Mouse (Mus musculus): Measurements from ENCODE around the gene Rassf7.

Gene Rassf7

DNA sequence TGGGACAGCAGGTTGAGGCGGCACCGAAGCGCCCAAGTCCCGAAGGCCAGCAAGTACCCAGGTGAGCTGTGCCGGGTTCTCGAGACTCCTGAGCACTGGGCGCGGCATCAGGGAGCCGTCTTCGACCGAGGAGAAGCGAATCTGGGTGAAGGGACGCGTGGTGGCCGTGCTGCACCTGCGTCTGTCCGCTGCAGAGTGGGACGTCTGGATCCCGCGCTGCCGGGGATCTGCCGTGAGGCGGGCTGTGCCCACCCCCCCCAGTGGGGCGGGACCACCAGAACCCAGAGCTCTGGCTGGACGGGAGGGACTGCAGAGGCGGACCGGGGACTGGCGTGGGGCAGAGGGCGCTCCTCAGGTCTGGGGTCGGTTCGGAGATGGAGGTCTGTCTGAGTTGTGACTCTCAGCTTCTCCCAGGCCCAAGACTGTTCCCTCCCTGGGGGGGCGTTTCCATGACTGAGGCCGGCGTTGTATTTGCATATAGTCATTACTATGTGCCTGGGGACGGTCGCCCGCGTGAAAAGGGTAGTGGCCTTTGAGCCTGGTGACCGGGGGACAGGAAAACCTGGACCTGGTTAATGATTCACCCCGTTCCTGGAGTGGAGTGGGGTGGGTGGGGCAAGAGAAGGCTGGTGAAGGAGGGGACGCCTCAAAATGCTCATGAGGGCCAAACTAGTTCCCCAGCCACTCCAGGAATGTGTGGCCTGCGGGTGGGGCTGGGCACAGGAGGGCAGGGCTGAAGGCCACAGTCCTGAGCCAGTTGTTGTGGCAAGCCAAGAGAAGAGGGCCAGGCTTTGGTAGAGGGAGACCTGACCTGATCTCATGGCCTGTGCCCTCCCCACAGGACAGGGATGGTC lies 447 bp downstream of the Rassf7 start:
- Histone ChIP-seq H3K4me3 (replicated peaks; ENCODE audit: low read length) (peak overlapping the region; percentile 92), H3K9me3 (ENCODE audit: low read length) (no peaks in the 10 kb centered on the region), H3K36me3 (ENCODE audit: insufficient read depth, low read length) (peaks cover 49% of the 10 kb centered on the region), H3K4me1 (replicated peaks; ENCODE audit: low read depth, low read length) (peaks cover 84% of the 10 kb centered on the region), H3K27me3 (ENCODE audit: insufficient read depth, low read length) (no peaks in the 10 kb centered on the region)
- TF ChIP-seq CTCF (conservative IDR thresholded peaks at IDR 0.05; ENCODE audit: low read length) (no peak), POU5F1 (IDR thresholded peaks at IDR 0.05; ENCODE audit: borderline replicate concordance, low read length) (no peak), NANOG (IDR thresholded peaks at IDR 0.05; ENCODE audit: borderline replicate concordance, low read length) (no peak)

DNA sequence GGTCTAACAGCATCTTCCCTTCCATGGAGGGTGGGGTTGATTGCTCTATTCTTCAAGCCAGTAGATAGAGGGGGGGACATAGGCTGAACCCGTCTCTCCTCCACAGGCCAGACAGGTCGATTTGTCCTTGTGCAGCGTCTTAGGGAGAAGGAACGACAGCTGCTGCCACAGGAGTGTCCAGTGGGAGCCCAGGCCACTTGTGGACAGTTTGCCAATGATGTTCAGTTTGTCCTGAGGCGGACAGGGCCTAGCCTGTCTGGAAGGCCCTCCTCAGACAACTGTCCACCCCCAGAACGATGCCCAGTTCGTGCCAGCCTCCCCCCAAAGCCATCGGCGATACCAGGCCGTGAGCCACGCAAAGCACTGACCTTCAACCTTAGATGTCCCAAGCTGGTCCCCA lies 1.2 kb downstream of the Rassf7 start:
- Histone ChIP-seq H3K36me3 (ENCODE audit: insufficient read depth, low read length) (peaks cover 45% of the 10 kb centered on the region), H3K9me3 (ENCODE audit: low read length) (no peaks in the 10 kb centered on the region), H3K4me1 (replicated peaks; ENCODE audit: low read depth, low read length) (peaks cover 87% of the 10 kb centered on the region), H3K4me3 (replicated peaks; ENCODE audit: low read length) (peak overlapping the region; percentile 92), H3K27me3 (ENCODE audit: insufficient read depth, low read length) (no peaks in the 10 kb centered on the region)
- TF ChIP-seq POU5F1 (IDR thresholded peaks at IDR 0.05; ENCODE audit: borderline replicate concordance, low read length), result no peak

DNA sequence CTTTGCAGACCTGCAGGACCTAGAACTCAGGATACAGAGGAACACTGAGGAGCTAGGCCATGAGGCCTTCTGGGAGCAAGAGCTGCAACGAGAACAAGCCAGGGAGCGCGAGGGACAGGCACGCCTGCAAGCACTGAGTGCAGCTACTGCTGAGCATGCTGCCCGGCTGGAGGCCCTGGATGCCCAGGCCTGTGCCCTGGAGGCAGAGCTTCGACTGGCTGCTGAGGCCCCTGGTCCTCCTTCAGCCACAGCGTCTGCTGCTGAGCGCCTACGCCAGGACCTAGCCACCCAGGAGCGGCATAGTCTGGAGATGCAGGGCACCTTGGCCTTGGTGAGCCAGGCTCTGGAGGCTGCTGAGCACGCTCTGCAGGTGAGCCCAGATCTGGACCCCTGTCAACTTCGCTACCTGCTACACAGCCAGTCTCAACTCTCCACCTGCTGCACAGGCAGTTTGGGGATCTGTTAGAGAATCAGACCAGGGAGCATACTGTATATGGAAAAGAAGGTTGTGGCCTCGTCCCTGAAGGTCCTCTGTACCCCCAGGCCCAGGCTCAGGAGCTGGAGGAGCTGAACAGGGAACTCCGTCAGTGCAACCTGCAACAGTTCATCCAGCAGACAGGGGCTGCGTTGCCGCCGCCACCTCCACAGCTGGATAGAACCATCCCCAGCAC lies 1.8 kb downstream of the Rassf7 start:
- peak overlapping the region; percentile 92 for H3K4me3 ChIP-seq (replicated peaks; ENCODE audit: low read length)
- peaks cover 45% of the 10 kb centered on the region for H3K36me3 ChIP-seq (ENCODE audit: insufficient read depth, low read length)
- TF ChIP-seq NANOG (IDR thresholded peaks at IDR 0.05; ENCODE audit: borderline replicate concordance, low read length), result no peak
- TF ChIP-seq POU5F1 (IDR thresholded peaks at IDR 0.05; ENCODE audit: borderline replicate concordance, low read length), result no peak
- no peak for TF ChIP-seq CTCF (conservative IDR thresholded peaks at IDR 0.05; ENCODE audit: low read length)
- no peaks in the 10 kb centered on the region for H3K9me3 ChIP-seq (ENCODE audit: low read length)
- H3K4me1 ChIP-seq (replicated peaks; ENCODE audit: low read depth, low read length), result peaks cover 87% of the 10 kb centered on the region
- H3K27me3 ChIP-seq (ENCODE audit: insufficient read depth, low read length), result no peaks in the 10 kb centered on the region

DNA sequence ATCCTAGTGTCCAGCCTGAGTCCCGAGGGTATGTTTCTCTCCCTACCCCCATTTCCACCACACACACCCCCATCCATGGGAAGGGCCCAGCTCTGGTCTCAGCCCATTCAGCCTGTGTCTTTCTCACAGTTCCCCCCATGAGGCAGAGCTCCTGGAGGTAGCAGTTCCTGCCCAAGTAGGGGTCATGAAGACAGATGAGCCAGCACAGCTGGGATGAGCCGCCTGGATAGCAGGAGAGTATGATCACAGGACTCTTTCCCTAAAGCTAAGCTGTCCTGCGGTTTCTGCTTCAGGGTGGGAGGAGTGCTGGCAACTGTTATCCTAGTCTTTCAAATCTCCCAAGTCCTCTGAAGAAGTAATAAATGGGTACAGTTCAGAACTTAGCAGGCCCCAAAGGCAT lies 2.5 kb downstream of the Rassf7 start:
- Histone ChIP-seq H3K27me3 (ENCODE audit: insufficient read depth, low read length) (no peaks in the 10 kb centered on the region), H3K4me3 (replicated peaks; ENCODE audit: low read length) (peak overlapping the region; percentile 92), H3K9me3 (ENCODE audit: low read length) (no peaks in the 10 kb centered on the region), H3K36me3 (ENCODE audit: insufficient read depth, low read length) (peaks cover 45% of the 10 kb centered on the region), H3K4me1 (replicated peaks; ENCODE audit: low read depth, low read length) (peaks cover 87% of the 10 kb centered on the region)
- TF ChIP-seq CTCF (conservative IDR thresholded peaks at IDR 0.05; ENCODE audit: low read length) (no peak), NANOG (IDR thresholded peaks at IDR 0.05; ENCODE audit: borderline replicate concordance, low read length) (no peak), POU5F1 (IDR thresholded peaks at IDR 0.05; ENCODE audit: borderline replicate concordance, low read length) (no peak)

DNA sequence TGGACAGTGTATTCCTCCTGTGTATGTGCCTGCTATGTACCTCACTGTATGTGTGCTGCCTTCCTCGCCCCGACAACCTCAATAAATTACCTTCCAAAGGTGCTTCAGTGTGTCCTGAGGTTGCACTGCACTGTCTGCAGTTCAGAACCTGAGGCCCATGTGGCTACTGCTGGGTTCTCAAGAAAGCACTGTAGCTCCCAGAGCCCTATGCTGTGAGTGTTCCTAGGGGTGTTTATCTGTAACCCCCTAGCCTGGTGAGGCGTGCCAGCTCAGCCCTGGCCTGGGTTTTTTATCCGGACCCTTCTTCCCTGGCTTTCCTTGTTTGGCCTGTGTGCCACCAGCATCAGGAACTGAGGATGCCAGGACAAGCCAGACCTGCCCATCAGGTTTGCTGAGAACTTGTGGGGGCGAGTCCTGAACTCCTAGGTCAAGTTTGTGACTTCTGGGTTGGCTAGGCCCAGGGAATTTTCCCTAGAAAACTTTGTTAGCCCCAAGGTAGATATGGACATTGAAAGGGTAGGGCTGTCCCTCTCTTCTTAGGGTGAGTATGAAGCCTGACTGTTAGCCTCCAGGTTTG lies 3.0 kb downstream of the Rassf7 start:
- no peaks in the 10 kb centered on the region for H3K27me3 ChIP-seq (ENCODE audit: insufficient read depth, low read length)
- peaks cover 45% of the 10 kb centered on the region for H3K36me3 ChIP-seq (ENCODE audit: insufficient read depth, low read length)
- H3K4me3 ChIP-seq (replicated peaks; ENCODE audit: low read length), result peak overlapping the region; percentile 92
- no peaks in the 10 kb centered on the region for H3K9me3 ChIP-seq (ENCODE audit: low read length)
- H3K4me1 ChIP-seq (replicated peaks; ENCODE audit: low read depth, low read length), result peaks cover 84% of the 10 kb centered on the region
- no peak for TF ChIP-seq POU5F1 (IDR thresholded peaks at IDR 0.05; ENCODE audit: borderline replicate concordance, low read length)
- TF ChIP-seq CTCF (conservative IDR thresholded peaks at IDR 0.05; ENCODE audit: low read length), result no peak
- no peak for TF ChIP-seq NANOG (IDR thresholded peaks at IDR 0.05; ENCODE audit: borderline replicate concordance, low read length)

DNA sequence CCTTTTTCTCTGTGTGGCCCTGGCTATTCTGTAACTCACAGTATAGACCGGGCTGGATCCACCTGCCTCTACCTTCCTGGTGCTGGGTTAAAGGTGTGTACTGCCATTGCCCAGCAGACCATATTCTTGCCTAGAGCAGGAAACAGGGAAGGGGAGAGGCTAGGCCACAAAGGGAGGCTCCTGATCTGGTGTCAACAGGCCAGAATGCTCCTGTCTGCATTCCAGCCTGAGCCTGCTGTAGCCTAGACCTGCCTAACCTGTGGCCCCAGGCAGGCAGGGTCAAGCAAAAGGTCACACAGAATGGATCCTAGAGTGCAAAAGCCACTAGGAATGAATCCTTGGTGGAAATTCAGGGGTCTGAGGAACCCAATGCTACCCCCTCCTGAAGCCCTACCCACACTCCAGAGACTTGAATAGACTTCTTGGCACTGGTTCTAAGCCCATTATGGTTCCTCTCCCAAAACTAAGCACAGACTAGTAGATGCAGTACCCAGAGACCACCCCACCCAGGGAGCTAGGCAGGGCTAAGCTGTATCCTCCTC lies 4.0 kb downstream of the Rassf7 start:
- Histone ChIP-seq H3K4me3 (replicated peaks; ENCODE audit: low read length) (peak overlapping the region; percentile 94), H3K36me3 (ENCODE audit: insufficient read depth, low read length) (peaks cover 45% of the 10 kb centered on the region), H3K9me3 (ENCODE audit: low read length) (no peaks in the 10 kb centered on the region), H3K27me3 (ENCODE audit: insufficient read depth, low read length) (no peaks in the 10 kb centered on the region), H3K4me1 (replicated peaks; ENCODE audit: low read depth, low read length) (peaks cover 74% of the 10 kb centered on the region)
- TF ChIP-seq CTCF (conservative IDR thresholded peaks at IDR 0.05; ENCODE audit: low read length) (no peak), POU5F1 (IDR thresholded peaks at IDR 0.05; ENCODE audit: borderline replicate concordance, low read length) (no peak), NANOG (IDR thresholded peaks at IDR 0.05; ENCODE audit: borderline replicate concordance, low read length) (no peak)

DNA sequence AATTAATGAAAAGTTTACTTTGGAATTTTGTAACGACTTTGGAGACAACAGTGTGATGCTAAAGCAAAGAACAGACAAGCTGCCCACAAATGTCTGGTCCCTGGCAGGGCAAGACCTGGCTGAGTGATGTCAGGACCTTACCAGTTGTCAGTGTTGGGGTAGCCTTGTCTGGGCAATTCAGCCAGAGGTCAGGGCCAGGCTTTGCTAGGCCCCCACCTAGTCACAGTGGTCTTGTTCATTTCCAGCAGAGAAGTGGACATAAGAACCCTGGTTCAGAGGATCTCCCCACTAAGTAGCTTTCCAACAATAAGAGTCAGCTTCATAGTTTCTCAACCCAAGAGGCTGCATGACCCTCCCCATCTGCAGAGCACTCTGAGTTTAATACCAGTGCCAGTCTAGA lies 4.7 kb downstream of the Rassf7 start:
- Histone ChIP-seq H3K9me3 (ENCODE audit: low read length) (no peaks in the 10 kb centered on the region), H3K36me3 (ENCODE audit: insufficient read depth, low read length) (peaks cover 45% of the 10 kb centered on the region), H3K4me3 (replicated peaks; ENCODE audit: low read length) (peak overlapping the region; percentile 94), H3K27me3 (ENCODE audit: insufficient read depth, low read length) (no peaks in the 10 kb centered on the region), H3K4me1 (replicated peaks; ENCODE audit: low read depth, low read length) (peaks cover 67% of the 10 kb centered on the region)
- TF ChIP-seq NANOG (IDR thresholded peaks at IDR 0.05; ENCODE audit: borderline replicate concordance, low read length), result no peak
- TF ChIP-seq POU5F1 (IDR thresholded peaks at IDR 0.05; ENCODE audit: borderline replicate concordance, low read length), result no peak
- TF ChIP-seq CTCF (conservative IDR thresholded peaks at IDR 0.05; ENCODE audit: low read length), result no peak

Measured in E14TG2a.4 (cell line).